Mouse (Mus musculus) thymus, postnatal 14 days (tissue): Measurements from ENCODE around the gene Gas7.

Experiments
- DNase-seq: peaks from one replicate; pipeline ENCODE4 v3.0.0; 2021

Gas7 gene

DNA sequence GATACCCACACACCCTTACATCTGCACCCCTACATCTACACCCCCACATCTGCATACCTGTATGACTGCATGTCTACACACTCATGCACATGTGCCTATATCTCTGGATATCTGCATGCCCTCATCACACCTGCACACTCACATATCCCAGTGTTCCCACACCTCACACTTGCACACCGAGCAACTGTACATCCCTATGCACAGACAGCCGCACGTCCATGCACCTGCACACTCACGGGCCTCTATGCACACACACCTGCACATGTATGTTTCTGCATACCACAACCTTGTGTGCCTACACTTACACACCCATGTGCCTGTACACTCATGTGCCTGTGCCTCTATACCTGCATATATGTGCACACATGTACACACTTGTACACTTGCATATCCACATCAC lies 208.2 kb downstream of the Gas7 start:
- no peak for DNase-seq

DNA sequence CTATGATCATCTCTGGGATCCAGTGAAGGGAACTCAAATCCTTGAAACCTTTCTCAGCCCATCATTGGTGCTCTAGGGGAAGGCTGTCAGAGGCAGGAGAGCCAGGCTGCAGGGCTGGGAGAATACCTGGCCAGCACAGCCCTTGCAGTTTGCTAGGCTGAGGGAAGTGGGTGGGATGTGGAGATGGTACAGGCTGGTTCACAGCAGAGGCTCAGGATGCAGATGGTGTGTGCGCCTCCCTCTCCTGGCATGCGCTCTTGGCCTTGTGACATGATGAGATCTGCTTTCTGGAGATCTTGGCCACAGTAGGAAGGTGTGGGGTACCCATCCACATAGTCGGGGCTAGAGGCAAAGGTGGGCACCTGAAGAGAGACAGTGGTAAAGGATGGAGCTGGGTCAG lies 209.0 kb downstream of the Gas7 start:
- DNase-seq, result no peak

DNA sequence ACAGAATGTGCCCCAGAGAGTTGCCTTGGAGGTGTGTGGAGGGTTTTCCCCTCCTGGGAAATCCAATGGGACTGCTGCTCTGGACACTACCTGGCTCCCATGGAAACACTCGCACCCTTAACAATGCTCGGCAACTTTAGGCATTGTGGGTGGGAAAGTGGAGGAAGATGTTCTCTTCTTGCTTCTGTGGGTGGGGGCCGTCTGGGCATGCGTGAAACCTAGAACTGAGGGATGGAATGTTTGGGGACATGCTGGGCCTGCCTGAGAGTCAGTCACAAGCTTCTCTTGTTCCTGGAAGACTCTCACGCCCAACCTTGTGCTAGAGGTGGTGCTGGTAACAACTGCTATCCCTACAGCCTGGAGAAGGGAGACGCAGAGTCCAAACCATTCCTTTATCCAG lies 209.7 kb downstream of the Gas7 start:
- DNase-seq, result no peak

DNA sequence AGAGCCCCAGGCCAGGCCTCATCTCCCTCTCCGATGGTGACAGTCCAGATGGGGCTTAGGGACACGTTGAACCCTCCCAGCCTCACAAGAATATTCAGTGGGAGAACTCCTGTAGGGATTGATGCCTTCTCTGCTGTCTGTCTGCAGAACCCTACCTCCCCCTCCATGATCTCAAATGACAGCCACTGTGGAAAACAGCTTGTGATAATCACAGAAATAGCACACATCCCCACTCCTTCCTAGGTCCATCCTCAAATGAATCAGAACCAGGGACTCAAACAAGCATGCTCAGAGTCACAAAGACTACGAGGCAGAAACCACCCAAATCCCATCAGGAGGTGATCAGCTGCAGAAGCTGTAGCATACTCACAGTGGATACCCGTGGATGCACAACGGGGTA lies 210.9 kb downstream of the Gas7 start:
- no peak for DNase-seq

DNA sequence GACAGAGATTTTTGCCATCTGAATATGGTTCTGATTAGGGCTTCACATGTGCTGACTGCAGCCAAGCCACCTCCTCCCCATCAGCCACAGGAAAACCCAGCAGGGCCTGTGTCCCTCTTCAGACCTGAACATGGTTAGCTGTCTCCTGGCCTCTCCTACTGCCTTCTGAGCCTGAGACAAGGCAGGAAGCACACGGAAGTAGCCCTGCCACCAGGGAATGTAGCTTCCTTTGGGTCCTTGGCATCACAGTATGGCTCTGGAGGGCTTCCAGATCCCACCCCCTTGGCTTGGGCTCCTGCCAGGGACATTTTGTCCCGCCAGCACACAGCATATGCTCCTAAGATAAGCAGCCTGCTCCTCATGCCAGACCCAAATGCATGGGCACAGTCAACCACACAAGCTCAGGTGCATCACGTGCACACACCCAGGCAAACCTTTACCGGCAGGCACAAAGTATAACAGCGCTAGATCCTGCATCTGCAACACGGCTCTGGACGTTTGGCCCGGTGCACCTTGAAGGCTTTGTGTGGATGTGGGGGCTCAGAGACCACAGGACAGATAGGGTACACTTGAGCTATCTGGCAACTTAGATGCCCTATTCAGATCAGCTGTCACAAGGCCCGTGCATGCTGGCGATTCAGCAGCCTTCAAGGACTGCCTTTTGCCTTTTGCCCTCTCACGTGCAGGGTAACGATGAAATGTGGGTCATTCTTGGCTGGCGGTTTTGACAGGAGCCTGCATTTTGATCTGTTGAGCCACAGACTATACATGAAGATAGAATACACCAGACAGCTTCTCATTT lies 212.5 kb downstream of the Gas7 start:
- no peak for DNase-seq

DNA sequence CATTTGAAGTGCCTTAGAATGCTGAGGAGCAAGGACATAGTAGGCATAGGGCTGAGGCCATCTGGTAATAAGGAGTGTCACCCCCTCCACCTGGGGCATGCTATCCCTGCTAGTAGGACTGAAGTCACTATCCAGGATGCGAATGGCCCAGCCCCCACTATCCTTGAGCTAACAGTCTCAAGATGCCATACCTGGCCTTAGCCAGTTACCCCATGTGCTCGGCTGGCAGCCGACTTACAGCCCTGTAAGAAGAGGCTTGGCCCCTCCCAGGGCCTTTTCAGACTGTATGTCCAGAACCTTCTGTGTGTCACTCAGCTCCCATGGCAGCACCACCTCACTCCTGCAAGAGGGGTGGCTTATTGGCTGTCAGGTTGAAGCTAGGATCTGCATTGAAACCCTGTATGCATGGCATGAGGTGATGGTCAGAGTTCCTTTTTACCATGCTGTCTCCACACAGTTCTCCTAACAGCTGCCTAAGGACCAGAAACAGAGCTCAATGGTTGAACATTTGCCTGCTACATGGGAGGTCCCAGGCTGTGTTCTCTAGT lies 213.3 kb downstream of the Gas7 start:
- no peak for DNase-seq

DNA sequence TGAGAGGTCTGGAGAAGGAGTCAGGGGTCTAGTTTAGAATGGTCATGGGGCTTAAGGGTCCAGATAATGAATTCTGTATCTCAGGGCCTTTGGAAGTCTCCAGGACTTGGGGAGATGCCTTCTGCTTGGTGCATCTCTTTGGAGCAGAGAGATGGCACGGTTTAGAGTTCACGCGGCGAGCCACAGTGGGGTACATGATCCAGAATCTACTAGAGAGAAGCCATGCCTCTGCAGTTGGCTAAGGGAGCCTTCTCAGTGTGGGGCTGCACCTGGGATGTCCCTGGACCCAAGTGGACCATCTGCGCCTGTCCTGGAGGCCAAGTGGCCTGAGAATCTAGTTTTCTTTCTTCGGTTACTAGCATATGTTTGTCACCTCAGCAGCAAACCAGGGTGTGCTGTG lies 214.8 kb downstream of the Gas7 start:
- no peak for DNase-seq

DNA sequence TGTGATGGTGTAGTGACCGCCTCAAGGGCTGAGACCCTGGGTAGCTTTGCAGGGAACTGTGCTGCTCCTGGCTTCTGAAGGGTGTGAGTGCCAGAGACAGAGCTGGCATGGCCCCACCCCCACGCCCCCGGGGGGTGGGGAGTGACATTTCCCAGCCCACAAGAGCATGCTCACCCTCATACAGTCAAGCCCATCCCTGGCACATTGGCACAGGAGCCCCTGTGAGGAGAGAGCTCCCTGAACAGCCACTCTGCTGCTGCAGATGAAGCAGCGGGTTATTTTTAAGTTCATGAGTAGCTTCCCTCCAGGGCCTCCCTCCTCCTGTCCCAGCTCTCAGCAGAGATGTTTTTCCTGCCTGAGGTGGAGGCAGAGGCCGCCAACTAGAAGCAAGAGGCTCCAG lies 216.9 kb downstream of the Gas7 start:
- no peak for DNase-seq

DNA sequence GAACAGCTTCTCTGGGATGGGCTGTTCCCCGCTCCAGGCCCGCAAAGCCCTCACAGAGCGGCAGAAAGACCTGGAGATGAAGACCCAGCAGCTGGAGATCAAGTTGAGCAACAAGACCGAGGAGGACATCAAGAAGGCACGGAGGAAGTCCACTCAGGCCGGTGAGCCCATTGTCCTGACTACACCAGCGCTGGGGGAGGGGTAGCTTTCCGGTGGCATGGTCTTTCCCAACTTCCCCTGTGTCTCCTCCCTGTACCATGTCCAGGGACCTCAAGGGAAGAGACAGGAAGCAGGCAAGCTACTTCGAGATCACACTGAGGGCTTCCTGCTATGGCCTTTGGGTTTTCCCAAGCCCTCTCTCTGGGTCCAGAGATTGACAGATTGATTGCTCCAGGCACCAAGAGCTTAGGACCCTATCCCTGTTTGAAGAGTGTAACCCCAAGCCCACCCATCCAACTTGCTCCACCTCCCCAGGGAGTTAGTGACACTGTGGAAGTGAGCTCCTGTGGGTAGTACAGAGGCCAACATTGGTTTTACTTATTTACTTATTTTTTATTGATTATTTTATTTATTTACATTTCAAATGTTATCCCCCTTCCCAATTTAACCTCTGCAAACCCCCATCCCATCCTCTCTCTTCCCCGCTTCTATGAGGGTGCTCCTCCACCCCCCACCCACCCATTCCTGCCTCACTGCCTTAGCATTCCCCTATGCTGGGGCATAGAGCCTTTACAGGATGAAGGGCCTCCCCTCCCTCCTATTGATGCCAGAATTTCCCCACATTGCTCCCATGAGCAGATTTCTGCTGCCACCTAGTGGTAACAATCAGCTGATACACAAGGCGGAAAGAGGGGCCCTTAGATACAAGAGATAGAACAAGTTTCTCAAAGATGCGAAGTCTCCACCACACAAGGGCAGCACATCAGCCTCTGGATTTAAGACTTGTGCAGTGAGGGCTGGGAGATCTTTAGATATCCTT lies 220.6 kb downstream of the Gas7 start:
- DNase-seq, result peak; percentile 42

DNA sequence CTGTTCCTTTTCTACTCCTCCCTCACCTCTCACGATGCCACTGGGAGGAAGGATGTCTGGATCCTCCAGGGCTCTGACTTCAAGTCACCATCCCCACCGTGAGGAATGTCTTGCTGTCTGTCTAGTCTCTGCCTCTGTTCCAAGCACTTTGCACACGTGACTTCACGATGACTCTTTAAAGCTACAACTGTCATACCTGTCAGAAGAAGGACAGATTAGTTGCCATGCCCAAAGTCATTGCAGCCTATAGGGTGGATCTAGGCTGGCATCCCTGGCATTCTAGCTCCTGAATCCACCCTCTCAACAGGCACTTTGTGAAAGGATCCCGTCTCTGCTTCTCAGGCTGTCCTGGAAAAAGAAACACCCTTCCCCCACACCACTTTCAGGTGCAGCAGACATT lies 224.1 kb downstream of the Gas7 start:
- DNase-seq, result no peak

DNA sequence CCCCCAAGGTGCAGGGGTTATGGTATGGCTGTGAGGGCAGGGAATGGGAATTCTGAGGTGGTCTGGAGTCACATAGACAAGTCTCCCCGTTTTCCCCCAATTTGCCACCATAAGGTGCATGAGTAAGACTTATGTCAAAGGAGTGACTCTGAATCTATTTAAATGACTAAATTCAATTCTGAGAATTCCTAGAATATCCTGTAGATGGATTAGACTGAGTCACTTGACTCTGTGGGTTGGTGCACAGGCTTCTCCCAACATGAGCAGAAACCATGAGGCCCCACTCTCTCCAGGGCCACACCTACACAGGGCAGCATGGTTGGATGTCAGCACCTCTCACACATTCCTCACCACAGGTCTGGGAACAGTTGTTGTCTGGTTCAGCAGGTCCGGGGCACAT lies 224.7 kb downstream of the Gas7 start:
- DNase-seq, result no peak

DNA sequence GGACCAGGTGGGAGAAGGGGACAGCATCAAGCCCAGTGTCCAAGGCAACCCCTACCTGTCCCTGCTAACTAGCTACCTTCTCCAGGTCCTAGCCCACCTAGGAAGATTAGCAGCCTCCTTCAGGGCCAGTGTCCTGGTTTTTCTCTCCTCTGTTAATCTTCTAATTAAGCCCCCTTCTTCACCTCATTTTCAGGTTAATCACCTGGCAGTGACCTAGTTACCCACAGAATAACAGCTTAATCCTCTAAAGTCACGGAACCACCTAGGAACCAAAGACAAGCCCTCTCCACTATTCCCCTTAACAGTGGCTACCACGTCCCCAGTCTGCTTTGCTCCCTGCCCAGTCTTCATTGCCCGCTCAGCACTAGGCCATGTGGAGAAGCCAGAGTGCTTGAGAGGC lies 226.6 kb downstream of the Gas7 start:
- DNase-seq, result no peak

DNA sequence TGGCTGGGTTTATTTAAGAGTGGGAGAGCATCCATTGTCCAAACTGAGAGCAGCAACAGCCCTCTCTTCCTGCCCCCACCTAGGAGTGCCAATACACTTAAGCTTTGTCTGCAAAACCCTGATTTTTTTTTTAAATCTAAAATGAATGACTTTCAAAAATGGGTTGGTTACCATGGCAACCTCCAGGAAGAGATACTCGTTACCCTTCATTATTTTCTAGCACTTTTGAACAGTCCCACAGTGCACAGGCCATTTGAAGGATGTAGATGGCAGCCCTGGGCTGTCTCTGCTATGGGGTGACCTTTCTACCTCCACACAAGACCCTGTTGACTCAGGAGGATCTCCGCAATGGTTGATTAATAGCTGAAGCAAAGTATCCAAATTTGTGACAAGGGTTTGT lies 230.9 kb downstream of the Gas7 start:
- DNase-seq, result no peak

DNA sequence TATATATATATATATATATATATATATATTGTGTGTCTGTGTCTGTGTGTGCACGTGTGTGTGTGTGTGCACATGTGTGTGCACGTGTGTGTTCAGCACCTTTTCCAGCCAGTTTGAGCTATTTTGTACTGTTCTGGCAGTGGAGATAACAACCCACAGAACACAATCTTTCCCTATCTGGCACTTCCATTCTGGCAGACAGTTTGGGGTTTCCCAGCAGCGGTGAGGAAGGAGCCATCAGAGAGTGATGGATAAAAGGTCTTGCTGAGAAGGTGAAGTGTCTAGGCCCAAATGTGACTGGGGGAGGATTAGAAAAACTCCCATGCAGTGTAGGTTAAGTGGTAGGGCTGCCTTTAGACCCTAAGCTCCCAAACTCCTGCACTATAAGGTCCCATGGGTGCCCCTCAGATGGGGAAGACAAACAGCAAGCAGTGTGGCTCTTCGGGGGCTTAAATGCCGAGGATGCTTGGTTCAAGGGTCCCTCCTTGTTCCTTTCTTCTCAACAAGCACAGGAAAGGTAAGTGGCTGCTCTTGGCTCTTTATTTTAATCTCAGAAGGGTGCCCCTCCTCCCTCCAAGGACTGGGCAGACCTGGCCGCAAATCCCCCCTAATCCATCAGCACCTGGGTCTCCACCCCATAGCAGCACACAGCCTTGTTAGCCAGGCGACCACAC lies 239.6 kb downstream of the Gas7 start, which contains the start of gene Rcvrn:
Rcvrn (plus strand) TSS at position 624 of the 674 bp plus-strand sequence.
- DNase-seq, result no peak

DNA sequence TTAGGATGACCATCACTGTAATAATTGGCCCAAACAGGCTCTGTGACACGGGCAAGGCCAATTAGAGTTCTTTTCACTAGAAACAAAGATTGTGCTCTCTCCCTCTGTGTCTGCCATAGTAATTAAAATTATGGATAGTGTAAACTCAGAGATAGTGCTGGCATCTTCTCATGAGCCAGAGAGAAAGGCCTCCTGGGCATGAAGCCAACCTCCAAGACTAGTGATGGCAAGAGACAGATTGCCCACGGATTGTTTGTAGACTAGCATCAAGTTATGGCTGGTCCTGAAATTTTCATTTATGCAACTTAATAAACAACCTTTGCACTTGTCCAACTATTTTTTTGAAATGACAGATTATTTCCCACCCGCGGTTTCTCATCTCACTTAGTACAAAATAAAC lies 257.7 kb downstream of the Gas7 start:
- no peak for DNase-seq

DNA sequence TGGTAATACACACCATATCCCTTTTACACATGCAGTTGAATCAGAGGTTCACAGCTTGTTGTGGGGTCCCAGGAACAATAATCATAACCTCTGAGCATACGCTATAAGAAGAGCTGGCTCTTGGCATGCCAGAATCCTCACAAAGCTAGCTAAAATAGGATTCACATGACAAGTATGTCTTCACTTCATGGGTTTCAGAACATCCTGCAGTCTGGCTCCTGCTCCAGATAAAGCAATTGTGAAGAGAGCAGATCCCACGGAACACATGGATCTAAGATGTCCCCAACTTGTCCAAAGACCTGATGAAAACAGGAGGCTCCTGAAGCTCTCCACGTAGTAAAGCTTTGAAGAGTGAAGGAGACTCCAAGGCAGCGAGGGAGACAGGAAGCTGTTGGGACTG lies 260.1 kb downstream of the Gas7 start:
- no peak for DNase-seq

DNA sequence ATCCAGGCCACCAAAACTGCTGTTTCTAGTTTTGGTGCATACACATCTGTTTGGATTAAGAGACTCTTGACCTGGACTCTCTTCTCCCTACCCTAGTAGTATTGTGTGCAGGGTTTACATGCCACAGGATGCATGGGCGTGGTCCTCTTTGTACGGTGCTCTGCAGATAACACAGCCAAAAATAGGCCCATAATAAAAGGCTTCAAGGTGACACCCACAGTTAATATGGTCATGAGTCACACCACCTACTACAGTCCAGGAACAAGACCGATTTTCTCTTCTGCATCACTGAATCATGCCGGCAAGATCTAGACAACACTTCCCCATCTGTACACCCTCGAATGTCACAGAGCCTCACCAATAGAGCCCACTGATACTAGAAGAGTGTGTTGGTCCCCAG lies 266.2 kb downstream of the Gas7 start:
- no peak for DNase-seq

DNA sequence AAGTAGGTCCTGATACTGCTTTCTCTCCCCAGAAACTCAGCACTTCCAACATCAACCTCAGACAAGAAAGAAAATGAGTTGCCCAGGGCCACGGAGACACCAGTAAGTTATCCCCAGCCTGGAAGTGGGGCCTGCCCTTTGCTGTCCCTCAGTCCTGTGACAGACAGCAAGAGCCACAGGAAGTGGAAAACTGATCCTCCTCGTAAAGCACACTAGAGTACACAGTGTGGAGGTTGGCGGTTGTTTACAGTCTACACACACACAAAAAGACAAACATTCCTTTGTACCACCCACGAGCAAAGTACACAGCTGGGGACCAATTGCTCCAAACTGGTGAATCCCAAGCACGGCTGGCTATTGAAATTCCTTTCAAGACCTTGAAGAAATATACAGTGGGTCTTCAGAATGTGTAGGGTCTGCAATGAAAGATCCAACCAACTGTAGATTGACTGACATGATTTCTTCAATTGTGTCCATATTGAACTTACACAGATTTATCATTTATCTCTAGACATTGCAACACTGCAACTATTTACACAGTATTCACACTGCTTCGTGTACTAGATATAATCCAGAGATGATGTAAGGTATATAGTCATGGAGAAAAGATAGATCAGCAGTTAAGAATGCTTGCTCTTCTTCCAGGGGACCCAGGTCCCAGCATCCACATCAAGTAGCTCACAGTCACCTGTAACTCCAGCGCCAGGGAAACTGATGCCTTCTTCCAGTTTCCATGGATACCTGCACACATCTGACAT lies 267.3 kb downstream of the Gas7 start:
- no peak for DNase-seq

DNA sequence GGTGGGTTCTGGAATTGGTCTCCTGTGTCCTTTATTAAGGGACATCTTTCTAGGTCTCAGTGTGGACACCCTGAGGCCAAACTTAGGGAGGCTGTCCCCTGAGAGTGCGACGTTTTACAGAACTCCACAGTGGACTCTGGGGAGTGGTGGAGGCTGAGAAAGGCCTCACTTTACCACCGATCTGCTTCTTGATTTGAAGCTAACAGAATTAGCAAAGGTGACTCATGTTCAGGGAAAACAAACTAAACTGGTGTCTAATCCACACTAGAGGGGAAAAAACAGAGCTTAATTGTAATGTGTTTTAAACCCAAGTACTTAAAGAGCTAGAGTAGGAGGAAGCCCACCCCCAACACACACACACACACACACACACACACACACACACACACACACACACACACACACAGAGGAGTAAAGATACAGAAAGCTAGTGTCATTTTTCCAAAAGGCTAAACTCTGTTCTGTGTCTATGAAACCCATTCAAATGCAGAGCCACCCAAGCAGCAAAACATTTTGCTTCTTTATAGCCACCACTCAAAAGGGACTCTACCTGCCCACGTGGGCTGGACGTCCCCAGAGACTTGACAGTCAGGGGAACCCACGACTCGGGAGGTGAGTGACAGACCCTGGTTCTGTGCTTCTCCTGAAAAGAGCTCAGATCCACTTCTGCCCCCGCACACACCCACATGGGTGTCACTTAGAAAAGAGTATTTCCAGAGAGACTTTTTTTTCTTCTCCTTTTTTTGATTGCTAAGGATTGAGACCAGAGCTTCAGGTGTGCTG lies 268.2 kb downstream of the Gas7 start:
- DNase-seq, result no peak

DNA sequence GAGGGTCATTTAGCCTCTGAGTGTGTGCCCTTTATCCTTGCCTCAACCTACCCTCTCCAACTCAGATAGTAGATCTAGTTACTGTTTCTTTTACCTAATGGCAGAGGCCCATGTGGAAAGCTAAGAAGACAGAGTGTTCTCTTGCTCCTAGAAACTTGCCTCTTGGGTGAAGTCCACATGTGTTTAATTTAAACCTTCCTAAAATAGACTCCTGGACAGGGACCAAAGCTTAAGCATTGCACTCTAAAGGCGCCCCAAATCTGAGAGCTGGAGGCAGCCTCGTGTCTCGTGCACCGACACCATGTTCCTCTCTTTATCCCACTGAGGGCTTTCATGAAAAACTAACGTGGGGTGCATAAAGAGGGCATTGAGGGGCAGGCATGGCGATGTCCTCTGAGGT lies 271.9 kb downstream of the Gas7 start:
- DNase-seq, result no peak

DNA sequence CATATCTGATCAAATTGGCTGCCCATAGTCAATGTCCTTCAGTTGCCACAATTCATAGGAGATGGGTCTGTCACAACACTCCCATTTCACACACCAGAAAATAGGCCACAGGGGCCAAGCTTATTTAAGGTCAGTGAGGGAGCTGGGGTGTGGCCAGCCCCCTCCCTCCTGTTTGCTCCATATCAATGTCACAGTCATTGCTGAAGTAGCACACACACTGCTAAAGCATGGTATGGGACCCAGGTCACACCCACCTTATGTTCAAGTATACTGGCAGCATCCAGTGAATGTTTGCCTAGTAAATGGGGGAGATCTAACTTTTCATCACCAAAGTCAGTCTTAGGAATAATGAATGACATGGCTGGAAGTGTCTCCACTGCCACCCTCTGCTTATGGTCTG lies 273.5 kb downstream of the Gas7 start:
- DNase-seq, result no peak

DNA sequence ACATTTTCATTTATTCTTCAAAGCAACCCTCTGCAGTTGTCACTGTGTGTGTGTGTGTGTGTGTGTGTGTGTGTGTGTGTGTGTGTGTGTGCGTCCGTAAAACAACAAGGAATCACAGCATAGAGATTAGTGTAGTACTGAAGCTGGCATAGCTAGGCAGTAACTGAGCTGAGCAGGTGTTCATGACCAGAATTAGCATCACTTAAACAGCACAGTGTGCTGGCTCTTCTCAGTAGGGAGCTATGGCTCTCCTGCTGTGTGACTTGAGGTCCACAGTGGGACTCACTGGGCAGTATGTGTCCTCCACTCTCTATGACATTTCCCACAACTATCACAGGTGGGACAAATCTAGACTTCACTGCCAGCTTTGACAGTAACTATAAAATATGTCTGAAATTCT lies 275.8 kb downstream of the Gas7 start:
- no peak for DNase-seq
